Mouse (Mus musculus) brain, embryonic 14.5 days (tissue): ENCODE results near the gene D630039A03Rik.

Experiments used
- CTCF ChIP-seq: fragments of 200-500 bp; IDR thresholded peaks from 2 replicates; pipeline ENCODE4 v1.5.1; 2012; ENCODE audit warnings: inconsistent platforms, mild to moderate bottlenecking, moderate library complexity, borderline replicate concordance; ENCODE audit not compliant: insufficient read depth, insufficient read length; ENCODE audit errors: extremely low read depth
- POLR2A ChIP-seq: fragments of 200-500 bp; IDR thresholded peaks from 2 replicates; pipeline ENCODE4 v1.6.1; 2012; ENCODE audit warnings: mild to moderate bottlenecking, inconsistent platforms, borderline replicate concordance; ENCODE audit not compliant: poor library complexity, insufficient read depth, insufficient read length, severe bottlenecking; ENCODE audit errors: extremely low read depth

DNA sequence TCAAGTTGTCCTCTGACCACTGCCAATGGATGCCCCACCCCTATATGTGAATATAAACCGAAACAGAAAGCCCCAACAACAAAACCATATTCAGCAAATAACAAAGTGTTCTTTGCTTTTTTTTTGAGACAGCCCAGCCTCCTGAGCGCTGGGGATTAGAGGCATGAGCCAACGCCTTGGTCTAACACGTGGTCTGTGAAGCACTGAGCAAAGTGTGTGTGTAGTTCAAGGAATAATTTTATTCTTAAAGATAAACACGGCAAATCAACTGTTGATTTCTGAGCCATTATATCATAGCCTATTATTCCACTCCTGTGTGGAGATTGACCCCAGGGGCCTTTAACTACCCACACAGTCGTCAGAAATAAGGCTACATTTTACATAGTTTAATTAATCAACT lies 38.5 kb upstream of the D630039A03Rik start:
- TF ChIP-seq CTCF (no peak), POLR2A (no peak)
